Mouse (Mus musculus) heart, adult 8-10 months (tissue): ENCODE measurements around the gene Mfap4. TPM values are rescaled to one million over a fixed set of nuclear protein-coding genes. Genes with fewer than 3 reads are reported as not detected.

Experiments used
- DNase-seq: peaks from one replicate; pipeline ENCODE4 v3.0.0; 2022; ENCODE audit warnings: low spot score
- total RNA-seq, 4 experiments: library from RNA; stranded (reverse); gene quantifications; 2 replicates each; pipeline ENCODE4 v1.2.4; 2022

The Mfap4 gene
- total RNA-seq, 4 experiments from 2014 or later: 7.9 to 11.9 (median 9.9) TPM

GRCm38 (mm10) chr11:61514953-61515352 is 29.7 kb downstream of the Mfap4 start:
- peak; percentile 38 for DNase-seq

- DNase-seq: no peak
These were observed 32.7 kb downstream of the Mfap4 start for GRCm38 (mm10) chr11:61517971-61518370.

GRCm38 (mm10) chr11:61518871-61519270 is 33.6 kb downstream of the Mfap4 start:
- no peak for DNase-seq

- peak; percentile 30 for DNase-seq
These were observed 34.4 kb downstream of the Mfap4 start for GRCm38 (mm10) chr11:61519484-61520107.

- no peak for DNase-seq
These were observed 41.6 kb downstream of the Mfap4 start for GRCm38 (mm10) chr11:61526872-61527271.

GRCm38 (mm10) chr11:61529268-61529713 is 44.1 kb downstream of the Mfap4 start:
- DNase-seq: no peak

- peak; percentile 35 for DNase-seq
These were observed 47.6 kb downstream of the Mfap4 start for GRCm38 (mm10) chr11:61532820-61533219.

- DNase-seq: peak; percentile 81
These were observed 48.3 kb downstream of the Mfap4 start for GRCm38 (mm10) chr11:61533571-61533970.

GRCm38 (mm10) chr11:61535530-61535929 is 50.3 kb downstream of the Mfap4 start:
- DNase-seq: no peak

- no peak for DNase-seq
These were observed 51.7 kb downstream of the Mfap4 start for GRCm38 (mm10) chr11:61536952-61537351.

- DNase-seq: no peak
These were observed 52.1 kb downstream of the Mfap4 start for GRCm38 (mm10) chr11:61537362-61537761.

Other genes starting within 250 kb of the Mfap4 start
- gene Aldh3a2, start 218.0 kb upstream of the Mfap4 start, total RNA-seq: 10 to 100 TPM; 32.4 to 40.9 (median 34.3) TPM
- under 1 TPM in 3 of 4 experiments, not detected in 1; 0.09 to 0.14 (median 0.13) TPM for gene Slc47a2, start 142.6 kb upstream of the Mfap4 start, total RNA-seq
- 10 to 100 TPM; 24.9 to 31.1 (median 29.5) TPM for gene Slc47a1, start 107.1 kb upstream of the Mfap4 start, total RNA-seq
- under 1 TPM in 3 of 4 experiments, not detected in 1; 0.12 to 0.14 (median 0.14) TPM for gene Rnf112, start 31.3 kb upstream of the Mfap4 start, total RNA-seq
- gene Mapk7, start 9.0 kb downstream of the Mfap4 start, total RNA-seq: 1 to 10 TPM; 4.3 to 5.1 (median 4.7) TPM
- 10 to 100 TPM in 1 of 4 experiments, 1 to 10 TPM in 3; 7.9 to 11.2 (median 8.3) TPM for gene B9d1, start 19.7 kb downstream of the Mfap4 start, total RNA-seq
- gene Epn2, start 94.3 kb downstream of the Mfap4 start, total RNA-seq: 10 to 100 TPM; 21.1 to 28.0 (median 23.5) TPM
- gene Grap, start 167.8 kb downstream of the Mfap4 start, total RNA-seq: 10 to 100 TPM in 3 of 4 experiments, 1 to 10 TPM in 1; 8.5 to 12.2 (median 11.5) TPM
- gene Fam83g, start 198.7 kb downstream of the Mfap4 start, total RNA-seq: under 1 TPM; 0.19 to 0.41 (median 0.28) TPM
- gene Slc5a10, start 235.4 kb downstream of the Mfap4 start, total RNA-seq: not detected